Mouse (Mus musculus): ENCODE results near the gene Arhgef25.

Gene Arhgef25

DNA sequence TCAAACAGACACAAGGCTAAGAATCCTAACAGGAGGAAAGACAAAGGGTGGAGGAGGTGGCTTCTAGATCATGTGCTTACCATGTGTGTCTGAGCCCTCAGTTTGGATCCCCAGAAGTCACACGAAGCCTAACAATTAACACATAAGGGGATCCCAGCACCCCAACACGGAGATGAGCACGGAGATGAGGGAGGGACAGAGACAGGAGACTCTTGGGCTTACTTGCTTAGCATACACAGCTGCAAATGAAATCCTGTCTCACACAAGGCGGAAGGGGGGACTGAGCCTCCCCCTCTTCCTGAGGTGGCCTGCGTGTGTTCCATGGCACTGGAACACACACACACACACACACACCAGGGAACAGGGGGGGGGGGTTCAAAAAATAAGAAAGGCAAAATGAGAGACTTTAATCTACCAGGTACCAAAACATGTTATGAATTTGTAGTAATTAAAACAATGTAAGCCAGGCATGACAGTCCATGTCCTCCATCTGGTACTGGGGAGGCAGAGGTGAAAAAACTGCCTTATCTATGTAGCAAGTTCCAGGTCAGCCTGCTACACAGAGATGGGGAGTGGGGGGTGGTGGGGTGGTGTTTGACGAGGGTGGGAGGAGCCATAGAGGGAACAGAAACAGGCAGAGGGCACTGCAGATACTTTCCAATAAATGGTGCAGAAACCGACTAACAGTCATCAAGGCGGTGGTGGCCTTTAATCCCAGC is 54.6 kb downstream of the Arhgef25 start:
- no peak for DNase-seq

DNA sequence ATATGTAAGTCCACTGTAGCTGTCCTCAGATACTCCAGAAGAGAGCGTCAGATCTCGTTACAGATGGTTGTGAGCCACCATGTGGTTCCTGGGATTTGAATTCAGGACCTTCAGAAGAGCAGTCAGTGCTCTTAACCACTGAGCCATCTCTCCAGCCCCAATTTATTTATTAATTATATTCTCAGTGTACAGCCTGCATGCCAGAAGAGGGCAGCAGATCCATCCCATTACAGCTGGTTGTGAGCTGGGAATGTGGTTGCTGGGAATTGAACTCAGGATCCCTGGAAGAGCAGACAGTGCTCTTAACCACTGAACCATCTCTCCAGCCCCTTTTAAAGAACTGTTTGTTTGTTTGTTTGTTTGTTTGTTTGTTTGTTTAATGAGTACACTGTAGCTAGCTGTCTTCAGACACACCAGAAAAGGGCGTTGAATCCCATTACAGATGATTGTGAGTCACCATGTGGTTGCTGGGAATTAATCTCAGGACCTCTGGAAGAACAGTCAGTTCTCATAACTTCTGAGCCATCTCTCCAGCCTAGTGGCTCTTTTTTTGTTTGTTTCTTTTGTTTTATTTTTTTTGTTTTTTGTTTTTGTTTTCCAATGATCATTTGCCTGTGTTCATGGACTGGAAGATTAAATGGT is 55.4 kb downstream of the Arhgef25 start:
- DNase-seq, result peak in 1 of 2 experiments; percentile 50

Measured in kidney, adult 8-10 months (tissue).